Mouse (Mus musculus): ENCODE measurements around the gene Rps5. TPM values are rescaled to one million over a fixed set of nuclear protein-coding genes. Genes with fewer than 3 reads are reported as not detected.
A peak's percentile ranks its signal among the peaks of the same experiment; 100 is the strongest.

Gene Rps5
- polyA plus RNA-seq, 1 experiment from 2014 or later: 1,082 TPM

- no peak for DNase-seq (ENCODE audit: low spot score)
- H3K36me3 ChIP-seq: peaks cover 47% of the 10 kb centered on the region
- 94% methylated on average over 25 of the region's 25 CpGs for WGBS
- no peaks in the 10 kb centered on the region for H3K27me3 ChIP-seq (ENCODE audit: low read depth, poor library complexity, severe bottlenecking)
- H3K4me3 ChIP-seq: 0 out of 2 replicates have a peak overlapping the region, but pooled peaks have one; percentile 3
- no peaks in the 10 kb centered on the region for H3K9me3 ChIP-seq (replicated peaks)
- H3K27ac ChIP-seq: no peak overlapping the region
- peaks cover 13% of the 10 kb centered on the region for H3K4me1 ChIP-seq
Observed at GRCm38 (mm10) chr7:12970906-12971305, 48.8 kb downstream of the Rps5 start.

Other genes starting within 250 kb of the Rps5 start
- not detected in 2 replicates for gene Vmn2r55, start 237.3 kb upstream of the Rps5 start, polyA plus RNA-seq (2016; fragmentation: Nextera tagmentation; extraction: Ambion mirVana)
- gene Vmn2r56, start 187.3 kb upstream of the Rps5 start, polyA plus RNA-seq (2016; fragmentation: Nextera tagmentation; extraction: Ambion mirVana): not detected in 2 replicates
- gene Zscan18, start 118.7 kb upstream of the Rps5 start, polyA plus RNA-seq (2016; fragmentation: Nextera tagmentation; extraction: Ambion mirVana): 13.8 and 15.7 TPM in 2 replicates
- 14.8 and 16.8 TPM in 2 replicates for gene Zfp329, start 103.4 kb upstream of the Rps5 start, polyA plus RNA-seq (2016; fragmentation: Nextera tagmentation; extraction: Ambion mirVana)
- 30.4 and 32.6 TPM in 2 replicates for gene Zfp110, start 87.5 kb upstream of the Rps5 start, polyA plus RNA-seq (2016; fragmentation: Nextera tagmentation; extraction: Ambion mirVana)
- 5.0 and 7.4 TPM in 2 replicates for gene Zfp128, start 41.1 kb upstream of the Rps5 start, polyA plus RNA-seq (2016; fragmentation: Nextera tagmentation; extraction: Ambion mirVana)
- 22.4 and 23.1 TPM in 2 replicates for gene Zscan22, start 24.5 kb upstream of the Rps5 start, polyA plus RNA-seq (2016; fragmentation: Nextera tagmentation; extraction: Ambion mirVana)
- gene Rnf225, start 5.1 kb downstream of the Rps5 start, polyA plus RNA-seq (2016; fragmentation: Nextera tagmentation; extraction: Ambion mirVana): 0.66 and 0.94 TPM in 2 replicates
- 8.4 and 12.0 TPM in 2 replicates for gene Zfp324, start 43.5 kb downstream of the Rps5 start, polyA plus RNA-seq (2016; fragmentation: Nextera tagmentation; extraction: Ambion mirVana)
- 14.0 and 14.9 TPM in 2 replicates for gene Zfp446, start 55.6 kb downstream of the Rps5 start, polyA plus RNA-seq (2016; fragmentation: Nextera tagmentation; extraction: Ambion mirVana)
- gene Slc27a5, start 75.9 kb downstream of the Rps5 start, polyA plus RNA-seq (2016; fragmentation: Nextera tagmentation; extraction: Ambion mirVana): not detected in 2 replicates
- gene Trim28, start 76.8 kb downstream of the Rps5 start, polyA plus RNA-seq (2016; fragmentation: Nextera tagmentation; extraction: Ambion mirVana): 561 and 585 TPM in 2 replicates
- gene Zbtb45, start 87.7 kb downstream of the Rps5 start, polyA plus RNA-seq (2016; fragmentation: Nextera tagmentation; extraction: Ambion mirVana): 29.1 and 31.8 TPM in 2 replicates
- 79.6 and 84.2 TPM in 2 replicates for gene Chmp2a, start 112.5 kb downstream of the Rps5 start, polyA plus RNA-seq (2016; fragmentation: Nextera tagmentation; extraction: Ambion mirVana)
- gene Ube2m, start 116.0 kb downstream of the Rps5 start, polyA plus RNA-seq (2016; fragmentation: Nextera tagmentation; extraction: Ambion mirVana): 182 and 208 TPM in 2 replicates
- 3.3 and 4.4 TPM in 2 replicates for gene Mzf1, start 132.5 kb downstream of the Rps5 start, polyA plus RNA-seq (2016; fragmentation: Nextera tagmentation; extraction: Ambion mirVana)
- not detected in 2 replicates for gene Vmn1r85, start 172.9 kb downstream of the Rps5 start, polyA plus RNA-seq (2016; fragmentation: Nextera tagmentation; extraction: Ambion mirVana)
- not detected in 2 replicates for gene Vmn1r86, start 197.6 kb downstream of the Rps5 start, polyA plus RNA-seq (2016; fragmentation: Nextera tagmentation; extraction: Ambion mirVana)
- not detected in 2 replicates for gene Vmn1r87, start 217.9 kb downstream of the Rps5 start, polyA plus RNA-seq (2016; fragmentation: Nextera tagmentation; extraction: Ambion mirVana)
- not detected in 2 replicates for gene Vmn1r88, start 237.3 kb downstream of the Rps5 start, polyA plus RNA-seq (2016; fragmentation: Nextera tagmentation; extraction: Ambion mirVana)